Mouse (Mus musculus) brain, embryonic 14.5 days (tissue): ENCODE measurements at regions not wholly inside any gene's neighbourhood (a gene's known extent, or its start where the extent isn't known, plus 50 kb on each side); places are given as distances from the start of the nearest gene placed in this dataset.

Source experiments
- CTCF ChIP-seq: fragments of 200-500 bp; IDR thresholded peaks from 2 replicates; pipeline ENCODE4 v1.5.1; 2012; ENCODE audit warnings: inconsistent platforms, mild to moderate bottlenecking, moderate library complexity, borderline replicate concordance; ENCODE audit not compliant: insufficient read depth, insufficient read length; ENCODE audit errors: extremely low read depth
- POLR2A ChIP-seq: fragments of 200-500 bp; IDR thresholded peaks from 2 replicates; pipeline ENCODE4 v1.6.1; 2012; ENCODE audit warnings: mild to moderate bottlenecking, inconsistent platforms, borderline replicate concordance; ENCODE audit not compliant: poor library complexity, insufficient read depth, insufficient read length, severe bottlenecking; ENCODE audit errors: extremely low read depth

DNA sequence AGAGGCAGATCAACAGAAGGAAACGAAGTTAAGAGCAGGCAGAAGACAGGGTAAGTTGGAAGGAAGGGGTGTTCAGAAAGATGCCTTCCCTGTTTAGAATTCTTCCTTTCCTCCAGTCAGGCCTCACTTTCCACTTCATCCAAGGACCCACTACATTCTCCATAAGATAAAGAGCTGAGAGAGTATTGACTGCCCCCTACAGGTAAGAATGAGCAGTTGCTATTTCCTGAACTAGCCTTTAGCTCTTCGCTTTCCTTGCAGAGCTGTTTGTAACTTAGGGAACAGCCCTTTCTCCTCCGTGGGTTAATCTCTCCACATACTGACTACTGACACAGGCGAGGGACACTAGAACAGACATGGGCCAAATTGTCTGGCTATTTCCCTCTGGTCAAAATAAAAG lies 273.1 kb downstream of the Atp23 start:
- peak; percentile 36; the same call in 1 of the 2 replicates for TF ChIP-seq CTCF
- TF ChIP-seq POLR2A, result no peak
